Mouse (Mus musculus): ENCODE results near the gene Xylb. TPM values are rescaled to one million over a fixed set of nuclear protein-coding genes. Genes with fewer than 3 reads are reported as not detected.
A peak's percentile ranks its signal among the peaks of the same experiment; 100 is the strongest.
"Not testable (repeated sequence)": the region's sequence is repeated elsewhere in the genome, so short reads cannot be mapped to it uniquely, and the experiment has no call there.

Gene Xylb
- polyA plus RNA-seq, 1 experiment from 2014 or later: 2.7 TPM

DNA sequence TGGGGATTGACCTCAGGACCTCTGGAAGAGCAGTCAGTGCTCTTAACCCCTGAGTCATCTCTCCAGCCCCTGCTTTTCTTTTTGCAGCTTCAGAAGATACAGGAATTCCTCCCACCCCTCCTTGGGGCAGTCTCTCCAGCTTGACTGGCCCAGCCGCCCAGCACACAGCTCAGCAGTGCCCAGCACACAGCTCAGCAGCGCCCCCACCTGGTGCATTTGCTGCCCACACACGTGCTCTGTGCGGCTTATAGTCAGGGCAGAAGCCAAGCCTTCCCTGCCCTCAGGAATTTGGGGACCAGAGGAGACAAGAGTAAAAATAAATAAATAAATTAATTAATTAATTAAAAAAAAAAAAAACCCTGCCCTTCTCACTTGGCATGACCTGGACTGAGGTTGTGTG, 5.1 kb upstream of the Xylb start:
- Histone ChIP-seq H3K9me3 (replicated peaks; ENCODE audit: control insufficient read depth, low read length, poor library complexity, severe bottlenecking) (no peaks in the 10 kb centered on the region), H3K4me2 (ENCODE audit: low read length) (no peak overlapping the region), H3K27me3 (ENCODE audit: control insufficient read depth, insufficient read depth, low read depth, low read length) (no peaks in the 10 kb centered on the region), H3K4me3 (ENCODE audit: low read depth, low read length) (no peak overlapping the region), H3K4me1 (ENCODE audit: control insufficient read depth, insufficient read depth, low read length) (no peaks in the 10 kb centered on the region), H3K27ac (ENCODE audit: low read length) (no peak overlapping the region), H3K36me3 (ENCODE audit: control insufficient read depth, insufficient read depth, low read length) (peaks cover 19% of the 10 kb centered on the region), H3K9ac (ENCODE audit: low read depth, low read length) (no peak overlapping the region)
- 0 out of 2 replicates have a peak, but pooled peaks have one; percentile 59 for ATAC-seq
- WGBS: 14% methylated on average over 4 of the region's 4 CpGs

DNA sequence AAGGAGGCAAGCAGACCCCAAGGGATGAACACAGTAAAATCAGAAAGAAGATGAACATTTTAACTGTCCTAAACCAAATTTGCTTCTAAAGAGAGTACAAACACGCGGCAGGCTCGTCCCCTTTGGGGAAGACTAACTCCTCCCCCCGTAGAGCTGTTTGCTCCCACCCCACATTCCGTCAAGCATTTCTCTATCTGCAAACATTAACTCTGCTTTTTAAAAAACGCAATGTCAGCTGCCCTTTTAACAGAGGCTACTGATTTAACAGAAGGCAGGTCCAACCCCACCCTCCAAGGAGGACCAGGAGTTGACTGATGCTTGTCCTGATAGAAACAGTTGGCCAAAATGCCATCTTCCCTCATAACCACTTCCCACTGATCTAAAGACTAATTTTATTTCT, 3.3 kb upstream of the Xylb start:
- Histone ChIP-seq H3K36me3 (ENCODE audit: control insufficient read depth, insufficient read depth, low read length) (peaks cover 10% of the 10 kb centered on the region), H3K4me1 (ENCODE audit: control insufficient read depth, insufficient read depth, low read length) (peaks cover 3% of the 10 kb centered on the region; the same call in 1 of the 2 replicates), H3K27me3 (ENCODE audit: control insufficient read depth, insufficient read depth, low read depth, low read length) (no peaks in the 10 kb centered on the region), H3K27ac (ENCODE audit: low read length) (no peak overlapping the region), H3K9me3 (replicated peaks; ENCODE audit: control insufficient read depth, low read length, poor library complexity, severe bottlenecking) (no peaks in the 10 kb centered on the region), H3K4me2 (ENCODE audit: low read length) (no peak overlapping the region), H3K4me3 (ENCODE audit: low read depth, low read length) (no peak overlapping the region), H3K9ac (ENCODE audit: low read depth, low read length) (no peak overlapping the region)
- WGBS: 81% methylated on average over 6 of the region's 6 CpGs
- ATAC-seq: no peak

DNA sequence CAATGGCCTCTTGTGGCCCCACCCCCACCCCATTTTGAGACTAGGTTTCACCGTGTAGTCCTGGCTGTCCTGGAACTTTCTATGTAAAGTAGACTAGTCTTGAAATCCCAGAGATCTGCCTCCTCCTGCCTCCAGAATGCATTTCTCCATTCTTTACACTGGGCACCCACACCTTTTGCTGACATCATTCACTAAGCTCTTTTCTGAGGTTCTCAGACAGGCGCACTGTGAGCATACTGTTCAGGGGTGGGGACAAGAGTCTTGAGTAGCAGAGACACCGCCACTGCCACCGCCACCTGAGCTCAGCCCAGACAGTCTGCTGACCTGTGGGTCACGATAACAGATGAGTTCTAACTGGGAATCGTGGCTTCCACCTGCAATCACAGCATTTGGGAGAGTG, 1.2 kb upstream of the Xylb start:
- H3K9ac ChIP-seq (ENCODE audit: low read depth, low read length): no peak overlapping the region
- ATAC-seq: no peak
- 74% methylated on average over 6 of the region's 6 CpGs for WGBS

DNA sequence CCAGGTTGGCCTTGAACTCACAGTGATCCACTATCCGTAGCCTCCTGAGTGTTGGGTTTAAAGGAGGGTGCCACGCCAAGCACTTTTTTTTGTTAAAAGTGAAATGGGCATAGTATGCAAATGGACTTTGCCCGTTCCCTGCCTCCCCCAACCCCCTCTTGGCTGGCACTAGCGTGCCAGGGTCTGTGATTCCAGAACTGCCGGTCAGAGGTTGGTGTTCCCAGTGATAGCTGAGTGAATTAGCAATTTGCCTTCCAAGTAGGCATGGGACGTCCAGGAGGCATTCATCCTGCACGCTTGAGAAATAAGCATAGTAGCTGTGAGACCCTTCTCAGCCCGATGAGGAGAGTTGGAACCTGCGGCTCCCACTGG, 863 bp downstream of the Xylb start:
- Histone ChIP-seq H3K36me3 (ENCODE audit: control insufficient read depth, insufficient read depth, low read length) (no peaks in the 10 kb centered on the region), H3K4me1 (ENCODE audit: control insufficient read depth, insufficient read depth, low read length) (peaks cover 3% of the 10 kb centered on the region; the same call in 1 of the 2 replicates), H3K27ac (ENCODE audit: low read length) (no peak overlapping the region), H3K4me3 (ENCODE audit: low read depth, low read length) (peak overlapping the region; percentile 70), H3K4me2 (ENCODE audit: low read length) (peak overlapping the region; percentile 80), H3K9me3 (replicated peaks; ENCODE audit: control insufficient read depth, low read length, poor library complexity, severe bottlenecking) (no peaks in the 10 kb centered on the region), H3K9ac (ENCODE audit: low read depth, low read length) (no peak overlapping the region; the same call in 1 of the 2 replicates), H3K27me3 (ENCODE audit: control insufficient read depth, insufficient read depth, low read depth, low read length) (no peaks in the 10 kb centered on the region)
- ATAC-seq: no peak
- 33% methylated on average over 9 of the region's 9 CpGs for WGBS

More for the DNA sequence above, 1.2 kb upstream of the Xylb start:
- no peaks in the 10 kb centered on the region for H3K27me3 ChIP-seq (ENCODE audit: control insufficient read depth, insufficient read depth, low read depth, low read length)
- H3K9me3 ChIP-seq (replicated peaks; ENCODE audit: control insufficient read depth, low read length, poor library complexity, severe bottlenecking): no peaks in the 10 kb centered on the region
- no peak overlapping the region for H3K27ac ChIP-seq (ENCODE audit: low read length)
- H3K4me3 ChIP-seq (ENCODE audit: low read depth, low read length): no peak overlapping the region
- H3K36me3 ChIP-seq (ENCODE audit: control insufficient read depth, insufficient read depth, low read length): peaks cover 4% of the 10 kb centered on the region
- H3K4me2 ChIP-seq (ENCODE audit: low read length): no peak overlapping the region
- peaks cover 3% of the 10 kb centered on the region; the same call in 1 of the 2 replicates for H3K4me1 ChIP-seq (ENCODE audit: control insufficient read depth, insufficient read depth, low read length)

DNA sequence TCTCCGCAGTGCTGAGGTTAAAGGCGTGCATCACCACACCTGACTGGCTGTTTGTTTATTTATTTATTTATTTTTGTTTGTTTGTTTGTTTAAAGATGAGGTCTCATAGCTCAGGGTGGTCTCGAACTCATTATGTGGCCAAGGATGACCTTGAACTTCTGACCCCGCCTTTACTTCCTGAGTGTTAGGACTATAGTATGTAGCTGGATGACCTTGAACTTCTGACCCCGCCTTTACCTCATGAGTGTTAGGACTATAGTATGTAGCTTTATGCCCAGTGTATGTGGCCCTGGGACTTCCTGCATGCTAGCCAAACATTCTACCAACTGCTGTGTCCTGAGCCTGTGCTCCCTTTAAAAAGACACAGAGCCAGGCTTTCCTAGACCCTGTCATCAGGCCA, 4.2 kb downstream of the Xylb start:
- WGBS: 94% methylated on average over 5 of the region's 5 CpGs
- Histone ChIP-seq H3K27ac (ENCODE audit: low read length) (no peak overlapping the region), H3K4me1 (ENCODE audit: control insufficient read depth, insufficient read depth, low read length) (peaks cover 3% of the 10 kb centered on the region; the same call in 1 of the 2 replicates), H3K4me3 (ENCODE audit: low read depth, low read length) (no peak overlapping the region), H3K4me2 (ENCODE audit: low read length) (no peak overlapping the region), H3K27me3 (ENCODE audit: control insufficient read depth, insufficient read depth, low read depth, low read length) (no peaks in the 10 kb centered on the region), H3K9me3 (replicated peaks; ENCODE audit: control insufficient read depth, low read length, poor library complexity, severe bottlenecking) (no peaks in the 10 kb centered on the region), H3K36me3 (ENCODE audit: control insufficient read depth, insufficient read depth, low read length) (no peaks in the 10 kb centered on the region), H3K9ac (ENCODE audit: low read depth, low read length) (no peak overlapping the region)
- ATAC-seq: no peak

DNA sequence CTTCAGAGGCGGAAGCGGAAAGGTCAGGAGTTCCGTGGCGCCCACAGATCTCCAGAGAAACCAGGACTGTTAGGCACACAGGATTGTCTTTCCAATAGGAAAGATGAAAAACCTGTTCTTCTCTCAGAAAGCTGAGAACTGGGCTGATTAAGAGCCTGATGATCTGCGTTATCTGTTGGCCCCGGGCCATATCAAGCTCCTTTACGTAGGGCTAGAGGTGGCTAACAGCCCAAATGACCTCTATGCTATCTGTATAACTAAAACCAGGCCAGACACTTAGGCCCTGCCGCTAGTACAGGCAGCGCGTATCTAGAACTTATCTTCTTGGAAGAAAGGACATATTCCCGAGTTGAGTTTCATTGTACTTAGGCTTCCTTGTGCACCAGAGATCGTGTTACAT, 6.0 kb downstream of the Xylb start:
- no peak overlapping the region for H3K9ac ChIP-seq (ENCODE audit: low read depth, low read length)
- ATAC-seq: no peak

DNA sequence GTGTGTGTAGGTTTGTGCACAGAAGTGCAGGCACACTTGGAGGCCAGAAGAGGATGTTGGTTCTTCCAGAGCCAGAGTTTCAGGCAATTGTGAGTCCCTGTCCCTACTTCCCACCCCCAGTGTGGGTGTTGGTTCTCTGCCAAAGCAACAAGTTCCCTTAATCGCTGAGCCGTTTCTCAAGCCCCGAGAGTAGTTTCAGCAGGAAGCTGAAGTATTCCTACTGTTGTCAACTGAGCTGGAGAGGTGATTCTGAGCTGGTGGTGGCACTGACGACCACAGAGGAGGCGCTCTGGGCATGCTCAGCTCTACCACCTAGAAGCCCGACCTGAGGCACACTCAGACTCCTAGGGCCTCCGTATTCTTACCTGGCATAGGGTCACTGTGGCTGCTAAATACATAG, 8.1 kb downstream of the Xylb start, which contains the start of gene Slc22a14:
Gene Slc22a14, minus strand, starts transcription at position 270 of the 400 bp plus-strand sequence.
- Histone ChIP-seq H3K36me3 (ENCODE audit: control insufficient read depth, insufficient read depth, low read length) (no peaks in the 10 kb centered on the region), H3K27me3 (ENCODE audit: control insufficient read depth, insufficient read depth, low read depth, low read length) (no peaks in the 10 kb centered on the region), H3K4me1 (ENCODE audit: control insufficient read depth, insufficient read depth, low read length) (no peaks in the 10 kb centered on the region), H3K4me2 (ENCODE audit: low read length) (no peak within 1 kb of the TSS), H3K4me3 (ENCODE audit: low read depth, low read length) (no peak within 1 kb of the TSS), H3K9ac (ENCODE audit: low read depth, low read length) (no peak within 1 kb of the TSS), H3K9me3 (replicated peaks; ENCODE audit: control insufficient read depth, low read length, poor library complexity, severe bottlenecking) (no peaks in the 10 kb centered on the region), H3K27ac (ENCODE audit: low read length) (no peak within 1 kb of the TSS)
- 81% methylated on average over 7 of the region's 7 CpGs for WGBS
- ATAC-seq: no peak

More for the DNA sequence above, 6.0 kb downstream of the Xylb start:
- no peaks in the 10 kb centered on the region for H3K9me3 ChIP-seq (replicated peaks; ENCODE audit: control insufficient read depth, low read length, poor library complexity, severe bottlenecking)
- H3K4me1 ChIP-seq (ENCODE audit: control insufficient read depth, insufficient read depth, low read length): no peaks in the 10 kb centered on the region
- H3K4me2 ChIP-seq (ENCODE audit: low read length): no peak overlapping the region
- H3K27me3 ChIP-seq (ENCODE audit: control insufficient read depth, insufficient read depth, low read depth, low read length): no peaks in the 10 kb centered on the region
- H3K4me3 ChIP-seq (ENCODE audit: low read depth, low read length): no peak overlapping the region
- H3K27ac ChIP-seq (ENCODE audit: low read length): no peak overlapping the region
- H3K36me3 ChIP-seq (ENCODE audit: control insufficient read depth, insufficient read depth, low read length): no peaks in the 10 kb centered on the region
- 95% methylated on average over 12 of the region's 12 CpGs for WGBS

DNA sequence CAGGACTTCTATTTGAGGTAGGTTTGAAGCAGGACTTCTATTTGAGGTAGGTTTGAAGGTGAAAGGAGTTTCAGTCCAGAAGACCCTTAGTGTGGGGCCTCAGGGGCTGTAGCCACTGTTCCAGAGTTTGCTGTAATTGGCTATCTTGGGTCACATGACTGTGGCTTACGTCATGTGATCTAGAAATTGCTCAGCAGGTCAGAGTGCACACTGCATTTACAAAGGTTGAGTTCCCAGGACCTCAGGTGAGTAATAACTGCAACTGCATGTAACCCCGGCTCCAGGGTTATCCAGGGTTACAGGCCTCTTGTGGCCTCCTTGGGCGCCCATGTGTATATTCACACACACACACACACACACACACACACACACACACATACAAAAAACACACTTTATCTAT, 11.2 kb downstream of the Xylb start:
- Histone ChIP-seq H3K27ac (ENCODE audit: low read length) (no peak overlapping the region), H3K4me3 (ENCODE audit: low read depth, low read length) (no peak overlapping the region), H3K4me1 (ENCODE audit: control insufficient read depth, insufficient read depth, low read length) (no peaks in the 10 kb centered on the region), H3K9me3 (replicated peaks; ENCODE audit: control insufficient read depth, low read length, poor library complexity, severe bottlenecking) (no peaks in the 10 kb centered on the region), H3K27me3 (ENCODE audit: control insufficient read depth, insufficient read depth, low read depth, low read length) (no peaks in the 10 kb centered on the region), H3K36me3 (ENCODE audit: control insufficient read depth, insufficient read depth, low read length) (no peaks in the 10 kb centered on the region), H3K4me2 (ENCODE audit: low read length) (no peak overlapping the region), H3K9ac (ENCODE audit: low read depth, low read length) (no peak overlapping the region)
- ATAC-seq: no peak
- WGBS: 92% methylated on average over 3 of the region's 3 CpGs

DNA sequence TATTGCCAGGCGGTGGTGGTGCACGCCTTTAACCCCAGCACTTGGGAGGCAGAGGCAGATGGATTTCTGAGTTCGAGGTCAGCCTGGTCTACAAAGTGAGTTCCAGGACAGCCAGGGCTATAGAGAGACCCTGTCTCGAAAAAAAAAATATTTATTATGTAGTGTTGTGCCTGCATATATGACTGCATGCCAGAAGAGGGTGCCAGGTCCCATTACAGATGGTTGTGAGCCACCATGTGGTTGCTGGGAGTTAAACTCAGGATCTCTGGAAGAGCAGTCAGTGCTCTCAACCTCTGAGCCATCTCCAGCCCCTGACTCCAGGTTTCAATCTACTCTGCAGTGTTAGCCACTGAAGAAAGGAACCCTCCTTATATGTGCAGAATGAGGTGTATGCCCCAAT, 13.6 kb downstream of the Xylb start:
- H3K27me3 ChIP-seq (ENCODE audit: control insufficient read depth, insufficient read depth, low read depth, low read length); H3K27ac ChIP-seq (ENCODE audit: low read length); H3K4me3 ChIP-seq (ENCODE audit: low read depth, low read length); H3K4me2 ChIP-seq (ENCODE audit: low read length); H3K9me3 ChIP-seq (replicated peaks; ENCODE audit: control insufficient read depth, low read length, poor library complexity, severe bottlenecking); H3K4me1 ChIP-seq (ENCODE audit: control insufficient read depth, insufficient read depth, low read length); H3K36me3 ChIP-seq (ENCODE audit: control insufficient read depth, insufficient read depth, low read length); H3K9ac ChIP-seq (ENCODE audit: low read depth, low read length); ATAC-seq: not testable (repeated sequence)
- 91% methylated on average over 4 of the region's 4 CpGs for WGBS
